Comparison of ENCODE assay signal across 15 mouse cellular contexts in the genomic region with DNA sequence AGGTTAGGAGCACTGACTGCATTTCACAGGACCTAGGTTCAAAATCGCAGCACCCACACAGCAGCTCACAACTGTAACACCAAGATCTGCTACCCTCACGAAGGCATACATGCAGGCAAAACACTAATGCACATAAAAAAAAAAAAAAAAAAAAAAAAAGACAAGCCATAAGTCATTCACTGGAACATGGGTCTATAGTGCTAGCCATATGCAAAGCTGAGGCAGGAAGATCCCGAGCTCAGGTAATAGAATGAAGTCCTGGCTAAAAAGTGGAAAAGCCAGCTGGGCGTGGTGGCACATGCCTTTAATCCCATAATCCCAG. TPM values are rescaled to one million over a fixed set of nuclear protein-coding genes. Genes with fewer than 3 reads are reported as not detected.
DNase-seq lines count a peak whose midpoint lies in the region; ATAC-seq and TF ChIP-seq lines count a peak whose summit lies in the region.
"Had no signal": no experiment of that assay in that cellular context is flagged by ENCODE, and none has a peak within 500 bp of the region (broad histone marks: within the 10 kb centered on the region; RNA-seq: fewer than 3 reads in every experiment).

No protein-coding gene starts in this region.

- H3K4me3 ChIP-seq in forebrain, embryonic 15.5 days: no peak overlapping the region
- no peak overlapping the region for H3K4me3 ChIP-seq in forebrain, postnatal 0 days (ENCODE audit: low read depth, low read length)
- no peak overlapping the region for H3K4me3 ChIP-seq in kidney, embryonic 15.5 days (replicated peaks)
- no peak overlapping the region for H3K4me3 ChIP-seq in kidney, embryonic 16.5 days (ENCODE audit: low read length)
- H3K4me3 ChIP-seq in E14TG2a.4 (replicated peaks; ENCODE audit: low read length): peak overlapping the region; percentile 86
- no peak overlapping the region for H3K4me3 ChIP-seq in hindbrain, postnatal 0 days (ENCODE audit: low read length)

- ATAC-seq in forebrain, embryonic 15.5 days (replicated peaks): no peak
- no peak for ATAC-seq in forebrain, postnatal 0 days
- no peak for ATAC-seq in kidney, embryonic 15.5 days (replicated peaks; ENCODE audit: low FRiP score)
- no peak for ATAC-seq in kidney, embryonic 16.5 days (ENCODE audit: low FRiP score, low TSS enrichment)
- no peak for ATAC-seq in hindbrain, postnatal 0 days

- peaks cover 13% of the 10 kb centered on the region; the same call in 1 of the 2 replicates for H3K36me3 ChIP-seq in forebrain, embryonic 15.5 days
- peaks cover 6% of the 10 kb centered on the region for H3K36me3 ChIP-seq in forebrain, postnatal 0 days (ENCODE audit: insufficient read depth)
- H3K36me3 ChIP-seq in kidney, embryonic 15.5 days: peaks cover 47% of the 10 kb centered on the region
- peaks cover 25% of the 10 kb centered on the region for H3K36me3 ChIP-seq in kidney, embryonic 16.5 days (ENCODE audit: insufficient read depth, low read length)
- H3K36me3 ChIP-seq in E14TG2a.4 (ENCODE audit: insufficient read depth, low read length): peaks cover 66% of the 10 kb centered on the region
- peaks cover 5% of the 10 kb centered on the region; the same call in 1 of the 2 replicates for H3K36me3 ChIP-seq in hindbrain, postnatal 0 days (ENCODE audit: insufficient read depth, low read length)

- TF ChIP-seq CTCF in forebrain, postnatal 0 days (IDR thresholded peaks at IDR 0.05; ENCODE audit: low read depth): no peak
- TF ChIP-seq CTCF in E14TG2a.4 (conservative IDR thresholded peaks at IDR 0.05; ENCODE audit: low read length): no peak
- no peak for TF ChIP-seq CTCF in hindbrain, postnatal 0 days (IDR thresholded peaks at IDR 0.05; ENCODE audit: low read depth)

- peaks cover 16% of the 10 kb centered on the region for H3K4me1 ChIP-seq in forebrain, embryonic 15.5 days
- no peaks in the 10 kb centered on the region for H3K4me1 ChIP-seq in forebrain, postnatal 0 days (ENCODE audit: insufficient read depth)
- peaks cover 47% of the 10 kb centered on the region for H3K4me1 ChIP-seq in kidney, embryonic 15.5 days
- H3K4me1 ChIP-seq in kidney, embryonic 16.5 days (ENCODE audit: insufficient read depth, low read length): peaks cover 28% of the 10 kb centered on the region
- peaks cover 84% of the 10 kb centered on the region for H3K4me1 ChIP-seq in E14TG2a.4 (replicated peaks; ENCODE audit: low read depth, low read length)
- peaks cover 9% of the 10 kb centered on the region for H3K4me1 ChIP-seq in hindbrain, postnatal 0 days (ENCODE audit: insufficient read depth, low read length)

- DNase-seq in forebrain, postnatal 0 days: no peak
- DNase-seq in hindbrain, postnatal 0 days (ENCODE audit: low spot score): no peak
- DNase-seq in right cerebral cortex, adult 2 months (ENCODE audit: low spot score in 2 of 2): no peak
- DNase-seq in cerebellum, adult 9-11 months: no peak
- DNase-seq: gastrocnemius, postnatal 36 days; spleen, adult 18-20 months had no signal

- H3K4me2 ChIP-seq in forebrain, embryonic 15.5 days (replicated peaks): no peak overlapping the region
- H3K4me2 ChIP-seq in forebrain, postnatal 0 days (ENCODE audit: low read depth): no peak overlapping the region
- no peak overlapping the region for H3K4me2 ChIP-seq in kidney, embryonic 15.5 days
- H3K4me2 ChIP-seq in kidney, embryonic 16.5 days (replicated peaks; ENCODE audit: low read depth, low read length): no peak overlapping the region
- H3K4me2 ChIP-seq in hindbrain, postnatal 0 days (ENCODE audit: low read depth, low read length): no peak overlapping the region

- H3K27me3 ChIP-seq in forebrain, embryonic 15.5 days: no peaks in the 10 kb centered on the region
- H3K27me3 ChIP-seq in forebrain, postnatal 0 days (ENCODE audit: insufficient read depth, low read length): no peaks in the 10 kb centered on the region
- no peaks in the 10 kb centered on the region for H3K27me3 ChIP-seq in kidney, embryonic 15.5 days
- H3K27me3 ChIP-seq in kidney, embryonic 16.5 days (ENCODE audit: insufficient read depth, low read length): no peaks in the 10 kb centered on the region
- H3K27me3 ChIP-seq in E14TG2a.4 (ENCODE audit: insufficient read depth, low read length): no peaks in the 10 kb centered on the region
- no peaks in the 10 kb centered on the region for H3K27me3 ChIP-seq in hindbrain, postnatal 0 days (ENCODE audit: insufficient read depth, low read length)

- 82% methylated on average over 4 of the region's 4 CpGs for WGBS in forebrain, embryonic 15.5 days
- WGBS in forebrain, postnatal 0 days: 82% methylated on average over 4 of the region's 4 CpGs
- 81% methylated on average over 4 of the region's 4 CpGs for WGBS in kidney, embryonic 15.5 days
- WGBS in kidney, embryonic 16.5 days: 78% methylated on average over 4 of the region's 4 CpGs
- WGBS in hindbrain, postnatal 0 days: 77% methylated on average over 4 of the region's 4 CpGs

- H3K9me3 ChIP-seq in forebrain, embryonic 15.5 days: no peaks in the 10 kb centered on the region
- H3K9me3 ChIP-seq in forebrain, postnatal 0 days (ENCODE audit: low read length): no peaks in the 10 kb centered on the region
- H3K9me3 ChIP-seq in kidney, embryonic 15.5 days (replicated peaks): no peaks in the 10 kb centered on the region
- no peaks in the 10 kb centered on the region for H3K9me3 ChIP-seq in kidney, embryonic 16.5 days (ENCODE audit: low read length)
- H3K9me3 ChIP-seq in E14TG2a.4 (ENCODE audit: low read length): no peaks in the 10 kb centered on the region
- H3K9me3 ChIP-seq in hindbrain, postnatal 0 days (ENCODE audit: low read length): no peaks in the 10 kb centered on the region

- H3K9ac ChIP-seq in forebrain, embryonic 15.5 days (replicated peaks): no peak overlapping the region
- H3K9ac ChIP-seq in forebrain, postnatal 0 days: no peak overlapping the region
- H3K9ac ChIP-seq in kidney, embryonic 15.5 days: no peak overlapping the region
- H3K9ac ChIP-seq in kidney, embryonic 16.5 days (replicated peaks; ENCODE audit: low read length): no peak overlapping the region
- H3K9ac ChIP-seq in hindbrain, postnatal 0 days (replicated peaks; ENCODE audit: low read length): no peak overlapping the region

- 0 out of 2 replicates have a peak overlapping the region, but pooled peaks have one; percentile 21 for H3K27ac ChIP-seq in forebrain, embryonic 15.5 days (replicated peaks)
- H3K27ac ChIP-seq in forebrain, postnatal 0 days (ENCODE audit: low read depth, low read length): no peak overlapping the region
- H3K27ac ChIP-seq in kidney, embryonic 15.5 days: 0 out of 2 replicates have a peak overlapping the region, but pooled peaks have one; percentile 48
- H3K27ac ChIP-seq in kidney, embryonic 16.5 days (ENCODE audit: low read length): no peak overlapping the region
- H3K27ac ChIP-seq in hindbrain, postnatal 0 days: peak overlapping the region; percentile 78

RNA-seq across cellular contexts. Expression of a gene that starts 0.8 kb away (rescaled TPM):
- polyA plus RNA-seq in forebrain, embryonic 15.5 days (2015; fragmentation: Nextera tagmentation; extraction: Ambion mirVana): 236 and 265 TPM in 2 replicates
- 1,116 and 1,436 TPM in 2 replicates for total RNA-seq in forebrain, postnatal 0 days (2014; rRNA removed)
- 1,283 and 1,495 TPM in 2 replicates for polyA plus RNA-seq in forebrain, postnatal 0 days (2015; fragmentation: Nextera tagmentation; extraction: Ambion mirVana)
- 259 and 340 TPM in 2 replicates for polyA plus RNA-seq in kidney, embryonic 15.5 days (2015; fragmentation: Nextera tagmentation; extraction: Ambion mirVana)
- polyA plus RNA-seq in kidney, embryonic 16.5 days (2015; fragmentation: Nextera tagmentation; extraction: Ambion mirVana): 291 and 312 TPM in 2 replicates
- 2,123 and 2,525 TPM in 2 replicates for total RNA-seq in hindbrain, postnatal 0 days (2014; rRNA removed)
- polyA plus RNA-seq in hindbrain, postnatal 0 days (2015; fragmentation: Nextera tagmentation; extraction: Ambion mirVana): 3,307 and 3,685 TPM in 2 replicates

RNA-seq across cellular contexts. Expression of a gene that starts 7.3 kb away (rescaled TPM):
- polyA plus RNA-seq in forebrain, embryonic 15.5 days (2015; fragmentation: Nextera tagmentation; extraction: Ambion mirVana): 1.2 TPM in 2 replicates
- 2.1 and 5.3 TPM in 2 replicates for total RNA-seq in forebrain, postnatal 0 days (2014; rRNA removed)
- polyA plus RNA-seq in forebrain, postnatal 0 days (2015; fragmentation: Nextera tagmentation; extraction: Ambion mirVana): 3.0 and 5.5 TPM in 2 replicates
- 15.7 and 20.7 TPM in 2 replicates for polyA plus RNA-seq in kidney, embryonic 15.5 days (2015; fragmentation: Nextera tagmentation; extraction: Ambion mirVana)
- polyA plus RNA-seq in kidney, embryonic 16.5 days (2015; fragmentation: Nextera tagmentation; extraction: Ambion mirVana): 13.4 and 16.1 TPM in 2 replicates
- total RNA-seq in hindbrain, postnatal 0 days (2014; rRNA removed): 1.5 and 2.3 TPM in 2 replicates
- 13.9 and 14.2 TPM in 2 replicates for polyA plus RNA-seq in hindbrain, postnatal 0 days (2015; fragmentation: Nextera tagmentation; extraction: Ambion mirVana)

RNA-seq across cellular contexts. Expression of a gene that starts 15.4 kb away (rescaled TPM):
- polyA plus RNA-seq in forebrain, embryonic 15.5 days (2015; fragmentation: Nextera tagmentation; extraction: Ambion mirVana): 137 and 147 TPM in 2 replicates
- 98.9 and 113 TPM in 2 replicates for total RNA-seq in forebrain, postnatal 0 days (2014; rRNA removed)
- 146 and 147 TPM in 2 replicates for polyA plus RNA-seq in forebrain, postnatal 0 days (2015; fragmentation: Nextera tagmentation; extraction: Ambion mirVana)
- 168 and 177 TPM in 2 replicates for polyA plus RNA-seq in kidney, embryonic 15.5 days (2015; fragmentation: Nextera tagmentation; extraction: Ambion mirVana)
- 136 and 153 TPM in 2 replicates for polyA plus RNA-seq in kidney, embryonic 16.5 days (2015; fragmentation: Nextera tagmentation; extraction: Ambion mirVana)
- total RNA-seq in hindbrain, postnatal 0 days (2014; rRNA removed): 147 and 151 TPM in 2 replicates
- polyA plus RNA-seq in hindbrain, postnatal 0 days (2015; fragmentation: Nextera tagmentation; extraction: Ambion mirVana): 172 and 173 TPM in 2 replicates

RNA-seq across cellular contexts. Expression of a gene that starts 18.5 kb away (rescaled TPM):
- polyA plus RNA-seq in forebrain, embryonic 15.5 days (2015; fragmentation: Nextera tagmentation; extraction: Ambion mirVana): not detected in 2 replicates
- not detected in 2 replicates for total RNA-seq in forebrain, postnatal 0 days (2014; rRNA removed)
- polyA plus RNA-seq in forebrain, postnatal 0 days (2015; fragmentation: Nextera tagmentation; extraction: Ambion mirVana): not detected in 2 replicates
- polyA plus RNA-seq in kidney, embryonic 15.5 days (2015; fragmentation: Nextera tagmentation; extraction: Ambion mirVana): 2.3 and 6.6 TPM in 2 replicates
- 1.6 and 2.2 TPM in 2 replicates for polyA plus RNA-seq in kidney, embryonic 16.5 days (2015; fragmentation: Nextera tagmentation; extraction: Ambion mirVana)
- total RNA-seq in hindbrain, postnatal 0 days (2014; rRNA removed): not detected in 2 replicates
- polyA plus RNA-seq in hindbrain, postnatal 0 days (2015; fragmentation: Nextera tagmentation; extraction: Ambion mirVana): not detected in 2 replicates
- total RNA-seq: midbrain, postnatal 0 days had no signal
- polyA plus RNA-seq: forebrain, embryonic 11.5 days; midbrain, postnatal 0 days had no signal

RNA-seq across cellular contexts. Expression of a gene that starts 18.6 kb away (rescaled TPM):
- polyA plus RNA-seq in forebrain, embryonic 15.5 days (2015; fragmentation: Nextera tagmentation; extraction: Ambion mirVana): not detected in 2 replicates
- not detected in 2 replicates for total RNA-seq in forebrain, postnatal 0 days (2014; rRNA removed)
- polyA plus RNA-seq in forebrain, postnatal 0 days (2015; fragmentation: Nextera tagmentation; extraction: Ambion mirVana): not detected in 2 replicates
- polyA plus RNA-seq in kidney, embryonic 15.5 days (2015; fragmentation: Nextera tagmentation; extraction: Ambion mirVana): 2.5 TPM in 1 of 2 replicates, not detected in the other
- polyA plus RNA-seq in kidney, embryonic 16.5 days (2015; fragmentation: Nextera tagmentation; extraction: Ambion mirVana): 1.1 TPM in 1 of 2 replicates, not detected in the other
- total RNA-seq in hindbrain, postnatal 0 days (2014; rRNA removed): not detected in 2 replicates
- not detected in 2 replicates for polyA plus RNA-seq in hindbrain, postnatal 0 days (2015; fragmentation: Nextera tagmentation; extraction: Ambion mirVana)
- total RNA-seq: gastrocnemius, postnatal 36 days; left cerebral cortex, adult 8-10 months; midbrain, postnatal 0 days had no signal
- polyA plus RNA-seq: forebrain, embryonic 11.5 days; lung, embryonic 16.5 days; midbrain, postnatal 0 days; thymus, postnatal 0 days had no signal

Comparison
In these comparisons a context has a peak if more than half of its experiments do, and no peak if none do; other contexts are left out.
1. H3K27ac ChIP-seq: peak in forebrain, embryonic 15.5 days (single experiment), kidney, embryonic 15.5 days (single experiment) and hindbrain, postnatal 0 days (single experiment); none in forebrain, postnatal 0 days (single experiment) and kidney, embryonic 16.5 days (single experiment).